Mouse (Mus musculus) ES-Bruce4 (cell line): ENCODE measurements around the gene Krt19. TPM values are rescaled to one million over a fixed set of nuclear protein-coding genes. Genes with fewer than 3 reads are reported as not detected.

ENCODE experiments used
- H3K27ac ChIP-seq: 2 replicates; pipeline ENCODE4 v1.5.1; 2012; ENCODE audit warnings: low read length, inconsistent platforms; ENCODE audit not compliant: insufficient read depth
- H3K27me3 ChIP-seq: 2 replicates; pipeline ENCODE4 v1.6.1; 2012; ENCODE audit warnings: mild to moderate bottlenecking, low read length, inconsistent platforms; ENCODE audit not compliant: control insufficient read depth, poor library complexity, insufficient read depth, severe bottlenecking
- H3K36me3 ChIP-seq: 2 replicates; pipeline ENCODE4 v1.6.1; 2012; ENCODE audit warnings: inconsistent platforms, mild to moderate bottlenecking, low read length, moderate library complexity; ENCODE audit not compliant: control insufficient read depth, poor library complexity, insufficient read depth, severe bottlenecking
- H3K4me1 ChIP-seq: one replicate; pipeline ENCODE4 v1.8.1; 2011; ENCODE audit warnings: low read length; ENCODE audit not compliant: control insufficient read depth, insufficient read depth
- H3K4me3 ChIP-seq: 2 replicates; pipeline ENCODE4 v1.5.1; 2011; ENCODE audit warnings: low read depth, mild to moderate bottlenecking, low read length
- H3K9ac ChIP-seq: 2 replicates; pipeline ENCODE4 v1.6.1; 2012; ENCODE audit warnings: low read depth, mild to moderate bottlenecking, inconsistent platforms; ENCODE audit not compliant: poor library complexity, severe bottlenecking
- H3K9me3 ChIP-seq: replicated peaks from 2 replicates; pipeline ENCODE4 v1.6.1; 2012; ENCODE audit warnings: mild to moderate bottlenecking, low read length, inconsistent platforms; ENCODE audit not compliant: control insufficient read depth, poor library complexity, insufficient read depth, severe bottlenecking
- CTCF ChIP-seq: IDR thresholded peaks from one replicate; pipeline ENCODE4 v1.8.1; 2011; ENCODE audit warnings: low read depth, low read length
- EP300 ChIP-seq: IDR thresholded peaks from 2 replicates; pipeline ENCODE4 v1.6.1; 2011; ENCODE audit warnings: low read depth, low read length; ENCODE audit not compliant: insufficient read depth
- POLR2A ChIP-seq: IDR thresholded peaks from one replicate; pipeline ENCODE4 v1.8.1; 2011; ENCODE audit warnings: low read length; ENCODE audit not compliant: insufficient read depth
- polyA plus RNA-seq: library from polyadenylated mRNA; stranded (reverse); fragments of >200 nt; gene quantifications from 2 replicates; pipeline ENCODE4 v1.2.4, GENCODE M21; 2011; ENCODE audit warnings: low read depth; ENCODE audit not compliant: missing spikeins, insufficient read depth, insufficient read length

Gene Krt19
- polyA plus RNA-seq, 1 experiment, result 83.7 TPM

DNA sequence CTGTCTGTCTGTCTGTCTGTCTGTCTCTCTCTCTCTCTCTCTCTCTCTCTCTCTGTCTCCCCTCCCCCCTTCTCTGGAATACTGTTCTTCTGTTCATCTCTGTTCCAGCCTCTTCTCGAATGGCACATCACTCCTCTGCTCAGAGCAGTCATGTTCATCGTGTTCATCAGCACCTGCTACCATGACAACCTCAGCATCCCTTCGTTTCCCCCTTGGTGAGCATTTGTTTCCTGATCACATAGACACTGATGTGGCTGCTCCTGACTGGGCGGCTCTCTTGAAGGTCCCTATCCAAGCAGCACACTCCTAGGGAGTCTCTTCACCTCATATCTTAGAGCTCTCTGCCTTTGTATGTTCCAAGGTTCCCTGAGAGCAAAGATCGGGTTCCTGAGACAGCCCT lies 29.8 kb upstream of the Krt19 start:
- Histone ChIP-seq H3K4me3 (no peak overlapping the region), H3K36me3 (no peaks in the 10 kb centered on the region), H3K9ac (no peak overlapping the region), H3K4me1 (no peaks in the 10 kb centered on the region), H3K9me3 (no peaks in the 10 kb centered on the region), H3K27ac (no peak overlapping the region), H3K27me3 (no peaks in the 10 kb centered on the region)
- TF ChIP-seq EP300 (no peak), POLR2A (no peak), CTCF (no peak)

DNA sequence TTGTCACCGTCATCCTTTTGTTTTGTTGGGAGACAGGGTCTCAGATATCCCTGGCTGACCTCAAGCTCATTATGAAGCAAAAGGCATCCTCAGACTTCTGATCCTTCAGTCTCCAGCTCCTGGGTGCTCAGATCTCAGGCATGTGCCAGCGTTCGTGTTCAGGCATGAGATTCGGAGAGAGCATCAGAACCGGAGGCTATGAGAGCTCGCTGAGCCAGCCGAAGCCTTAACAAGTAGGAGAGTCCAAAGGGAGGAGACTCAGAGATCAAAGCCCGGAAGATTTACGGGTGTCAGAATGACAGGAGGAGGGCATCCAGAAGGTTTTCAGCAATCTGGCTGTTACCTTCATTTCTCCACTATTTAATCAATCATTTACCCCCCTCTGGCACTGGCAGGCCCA lies 28.3 kb upstream of the Krt19 start:
- TF ChIP-seq POLR2A (no peak), EP300 (no peak), CTCF (no peak)
- H3K27ac ChIP-seq, result no peak overlapping the region

DNA sequence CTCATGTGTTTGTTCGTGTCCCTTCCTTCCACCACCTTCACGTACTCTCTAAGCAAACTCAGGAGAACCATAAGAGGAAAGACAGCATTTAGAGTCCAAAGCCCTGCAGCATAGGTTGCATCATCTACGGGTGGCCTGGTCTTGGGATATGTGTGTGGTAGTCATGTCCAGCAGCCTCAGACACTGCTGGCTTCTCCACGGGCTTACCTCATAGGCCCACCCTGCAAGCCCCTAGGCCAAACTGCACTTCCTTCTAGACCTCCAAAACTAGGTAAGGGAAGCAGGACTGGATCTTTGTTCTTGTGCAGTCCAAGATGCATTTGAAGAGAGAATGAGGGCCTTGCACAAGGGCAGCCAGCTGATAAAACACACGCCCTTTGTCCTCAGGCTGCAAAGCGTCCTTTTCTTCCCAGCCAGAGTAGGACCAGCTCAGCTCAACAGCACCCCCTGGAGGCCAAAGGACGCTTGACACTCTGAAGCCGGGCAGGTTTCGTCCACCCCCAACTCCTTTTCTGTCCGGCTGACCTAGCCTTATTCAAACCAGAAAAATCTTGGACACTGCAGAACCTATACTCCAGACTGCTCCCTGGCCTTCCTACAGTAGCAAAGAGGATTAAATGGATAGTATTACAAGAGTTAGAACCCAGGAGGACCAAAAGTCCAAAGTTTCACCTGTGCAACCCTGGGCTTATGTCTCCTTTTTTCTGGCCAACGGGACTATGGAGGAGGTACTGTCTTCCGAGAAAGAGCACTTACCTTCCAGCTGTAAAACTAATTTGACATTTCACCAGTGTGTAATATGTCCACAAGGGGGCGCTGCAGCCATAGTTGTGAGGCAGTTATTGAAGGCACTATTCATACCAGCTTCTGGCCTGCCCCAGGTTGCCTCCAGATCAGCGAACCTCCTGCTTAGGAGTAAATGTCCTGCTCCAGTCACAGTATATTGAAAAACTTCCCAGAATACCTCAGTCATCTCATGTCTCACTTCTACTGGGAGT lies 20.6 kb upstream of the Krt19 start:
- Histone ChIP-seq H3K36me3 (no peaks in the 10 kb centered on the region), H3K27me3 (no peaks in the 10 kb centered on the region), H3K4me1 (peaks cover 3% of the 10 kb centered on the region), H3K9ac (no peak overlapping the region), H3K27ac (no peak overlapping the region), H3K9me3 (no peaks in the 10 kb centered on the region), H3K4me3 (no peak overlapping the region)
- peak; percentile 68 for TF ChIP-seq EP300
- peak; percentile 97 for TF ChIP-seq CTCF
- no peak for TF ChIP-seq POLR2A

More for the DNA sequence above, 28.3 kb upstream of the Krt19 start:
- H3K36me3 ChIP-seq, result no peaks in the 10 kb centered on the region
- no peaks in the 10 kb centered on the region for H3K27me3 ChIP-seq
- H3K4me3 ChIP-seq, result no peak overlapping the region
- H3K9ac ChIP-seq, result no peak overlapping the region
- H3K4me1 ChIP-seq, result no peaks in the 10 kb centered on the region
- H3K9me3 ChIP-seq, result no peaks in the 10 kb centered on the region

DNA sequence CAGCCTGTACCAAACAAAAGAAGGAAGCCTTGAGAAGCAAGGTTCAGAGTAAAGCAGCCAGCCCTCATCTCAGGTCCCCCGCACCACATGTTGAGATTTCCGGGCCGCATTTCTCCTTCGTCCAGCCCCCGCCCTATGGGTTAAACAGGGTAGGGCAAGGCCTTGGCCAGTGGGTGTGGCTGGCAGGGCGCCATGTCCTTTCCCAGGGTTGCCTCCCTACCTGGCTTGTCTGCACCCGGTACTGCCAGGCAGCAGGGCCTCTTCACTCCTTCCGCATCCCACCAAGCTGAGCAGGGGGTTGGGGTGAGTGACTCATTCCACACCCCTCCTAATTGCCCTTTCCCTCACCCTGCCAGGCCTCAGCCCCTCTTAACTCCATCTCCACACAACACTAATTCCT lies 19.6 kb upstream of the Krt19 start:
- H3K9me3 ChIP-seq, result no peaks in the 10 kb centered on the region
- H3K27me3 ChIP-seq, result no peaks in the 10 kb centered on the region
- no peak for TF ChIP-seq POLR2A
- TF ChIP-seq CTCF, result no peak
- no peak for TF ChIP-seq EP300
- H3K36me3 ChIP-seq, result no peaks in the 10 kb centered on the region
- H3K9ac ChIP-seq, result no peak overlapping the region
- H3K27ac ChIP-seq, result no peak overlapping the region
- H3K4me3 ChIP-seq, result no peak overlapping the region
- peaks cover 3% of the 10 kb centered on the region for H3K4me1 ChIP-seq

DNA sequence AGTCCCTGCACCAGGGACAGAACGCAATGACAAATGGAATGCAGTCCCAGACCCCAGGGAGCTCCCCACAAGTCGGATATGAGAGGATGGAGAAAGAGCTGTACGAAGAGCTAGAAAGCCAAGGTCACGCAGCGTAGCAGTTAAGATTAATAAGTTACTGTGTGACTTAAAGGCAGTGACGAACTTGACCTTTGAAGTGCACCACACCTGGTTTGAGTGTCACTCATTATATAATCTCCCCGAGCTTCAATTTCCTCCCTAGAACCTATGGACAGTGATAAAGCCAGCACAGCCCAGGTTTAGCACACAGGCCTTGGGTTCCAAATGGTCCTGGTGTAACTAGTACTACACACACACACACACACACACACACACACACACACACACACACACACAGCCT lies 15.9 kb upstream of the Krt19 start:
- no peaks in the 10 kb centered on the region for H3K9me3 ChIP-seq
- H3K36me3 ChIP-seq, result no peaks in the 10 kb centered on the region
- no peaks in the 10 kb centered on the region for H3K27me3 ChIP-seq
- no peak overlapping the region for H3K9ac ChIP-seq
- no peak for TF ChIP-seq EP300
- no peak for TF ChIP-seq POLR2A
- peaks cover 3% of the 10 kb centered on the region for H3K4me1 ChIP-seq
- no peak overlapping the region for H3K27ac ChIP-seq
- H3K4me3 ChIP-seq, result no peak overlapping the region

DNA sequence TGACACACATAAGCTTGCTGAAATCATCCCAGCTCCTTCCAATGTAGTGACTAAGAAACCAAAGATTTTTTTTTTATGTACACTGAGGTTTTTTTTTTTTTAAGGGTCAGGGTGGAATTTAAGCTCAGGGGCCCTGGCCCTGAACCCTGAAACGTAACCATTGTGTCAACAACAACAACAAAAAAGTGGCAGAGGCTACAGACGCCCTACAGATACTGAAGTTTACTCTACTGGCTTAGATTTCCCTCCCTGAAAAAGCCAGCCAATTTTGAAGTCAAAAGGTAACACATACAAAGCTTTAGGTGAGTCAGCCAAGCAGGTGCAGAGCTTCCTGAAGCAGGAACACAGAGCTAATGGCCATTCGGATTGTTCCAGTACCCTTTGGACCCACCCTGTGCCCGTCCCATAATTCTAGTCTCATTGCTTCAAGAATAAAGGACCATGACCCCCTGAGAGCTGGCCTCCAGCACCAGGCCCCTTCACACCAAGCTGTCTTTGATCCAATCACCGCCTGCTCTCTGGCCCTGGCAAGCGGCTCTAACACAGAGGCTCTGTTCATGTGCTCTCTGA lies 9.5 kb upstream of the Krt19 start:
- H3K4me1 ChIP-seq, result peaks cover 7% of the 10 kb centered on the region
- H3K36me3 ChIP-seq, result no peaks in the 10 kb centered on the region
- H3K9ac ChIP-seq, result no peak overlapping the region
- no peaks in the 10 kb centered on the region for H3K9me3 ChIP-seq
- no peak overlapping the region for H3K27ac ChIP-seq
- H3K27me3 ChIP-seq, result no peaks in the 10 kb centered on the region
- H3K4me3 ChIP-seq, result no peak overlapping the region
- TF ChIP-seq POLR2A (no peak), EP300 (no peak), CTCF (no peak)
